Mouse (Mus musculus): Measurements from ENCODE around the gene Ythdf1. TPM values are rescaled to one million over a fixed set of nuclear protein-coding genes. Genes with fewer than 3 reads are reported as not detected.

The Ythdf1 gene
- polyA plus RNA-seq, 1 experiment from 2014 or later, result 74.5 TPM

DNA sequence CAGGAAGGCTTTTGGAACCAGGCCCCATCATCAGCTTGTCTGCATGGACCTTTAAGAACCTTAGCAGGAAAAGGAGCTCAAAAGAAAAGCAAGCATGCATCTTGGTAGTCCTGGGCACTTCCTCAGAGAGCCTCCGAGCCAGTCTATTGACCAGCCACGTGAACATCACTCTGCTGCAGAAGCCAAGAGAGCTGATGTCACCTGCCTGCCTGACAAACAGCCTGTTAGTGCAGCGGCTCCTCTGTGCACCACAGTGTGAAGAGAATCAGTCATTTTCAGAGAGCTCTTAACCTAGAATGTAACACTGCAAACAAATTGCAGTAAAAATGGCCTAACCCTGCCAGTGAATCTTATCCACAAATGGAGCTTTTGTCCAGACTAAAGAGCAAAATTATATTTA, 50.7 kb downstream of the Ythdf1 start:
- ATAC-seq (replicated peaks; ENCODE audit: low FRiP score), result no peak
- Histone ChIP-seq H3K36me3 (ENCODE audit: control insufficient read depth, insufficient read depth, low read length) (no peaks in the 10 kb centered on the region), H3K9ac (ENCODE audit: low read length) (no peak overlapping the region), H3K27ac (ENCODE audit: low read depth, low read length) (no peak overlapping the region), H3K9me3 (ENCODE audit: control insufficient read depth, low read length) (no peaks in the 10 kb centered on the region), H3K4me3 (ENCODE audit: low read depth, low read length) (no peak overlapping the region), H3K4me2 (ENCODE audit: low read depth, low read length, severe bottlenecking) (no peak overlapping the region), H3K27me3 (ENCODE audit: control insufficient read depth, insufficient read depth, low read length) (no peaks in the 10 kb centered on the region), H3K4me1 (replicated peaks; ENCODE audit: control insufficient read depth, insufficient read depth, low read length) (no peaks in the 10 kb centered on the region)
- 67% methylated on average over 3 of the region's 3 CpGs for WGBS
- no peak for DNase-seq (ENCODE audit: low spot score)

DNA sequence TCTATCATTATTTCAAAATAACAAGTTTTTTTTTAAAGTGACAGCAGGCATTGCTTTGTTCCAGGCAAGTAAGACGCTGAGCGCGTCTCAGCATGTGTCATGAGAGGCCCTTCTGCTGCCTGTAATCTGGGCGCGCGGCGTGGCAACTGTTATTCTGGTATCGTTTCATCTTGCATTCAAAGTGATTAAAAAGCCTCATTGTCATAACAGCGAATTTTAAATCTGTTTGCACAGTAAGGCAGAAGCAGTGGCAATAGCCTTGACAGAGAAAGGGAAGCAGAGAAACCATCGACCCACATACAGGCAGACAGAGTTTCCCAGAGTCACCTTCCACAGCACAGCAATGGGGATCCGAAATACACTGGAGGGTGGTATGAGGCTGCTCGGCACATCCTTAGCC, 59.2 kb downstream of the Ythdf1 start:
- 76% methylated on average over 12 of the region's 12 CpGs for WGBS
- DNase-seq (ENCODE audit: low spot score) (no peak), ATAC-seq (replicated peaks; ENCODE audit: low FRiP score) (no peak)
- H3K4me1 ChIP-seq (replicated peaks; ENCODE audit: control insufficient read depth, insufficient read depth, low read length), result no peaks in the 10 kb centered on the region
- no peak overlapping the region for H3K4me2 ChIP-seq (ENCODE audit: low read depth, low read length, severe bottlenecking)
- H3K36me3 ChIP-seq (ENCODE audit: control insufficient read depth, insufficient read depth, low read length), result no peaks in the 10 kb centered on the region
- peaks cover 2% of the 10 kb centered on the region; the same call in 1 of the 2 replicates for H3K27me3 ChIP-seq (ENCODE audit: control insufficient read depth, insufficient read depth, low read length)
- H3K9ac ChIP-seq (ENCODE audit: low read length), result no peak overlapping the region
- H3K4me3 ChIP-seq (ENCODE audit: low read depth, low read length), result no peak overlapping the region
- H3K27ac ChIP-seq (ENCODE audit: low read depth, low read length), result no peak overlapping the region
- no peaks in the 10 kb centered on the region for H3K9me3 ChIP-seq (ENCODE audit: control insufficient read depth, low read length)

DNA sequence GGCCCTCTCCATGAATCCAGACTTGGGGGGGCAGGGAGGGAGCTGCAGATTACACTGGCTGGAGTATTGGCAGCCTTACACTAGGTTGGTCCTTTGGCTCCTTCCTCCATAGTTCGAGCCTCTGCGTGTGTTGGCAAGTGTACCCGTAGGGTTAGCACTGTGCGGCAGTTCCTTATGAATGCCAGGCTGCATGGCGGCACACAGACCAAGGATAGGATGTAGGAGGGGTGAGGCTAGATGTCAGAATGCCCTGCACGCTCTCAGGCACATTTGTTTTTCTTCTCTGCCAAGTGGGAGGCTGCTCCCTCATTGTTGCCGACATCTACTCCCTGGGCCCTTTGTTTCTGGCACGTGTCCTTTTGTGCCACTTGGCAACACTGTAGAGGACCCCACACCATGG, 63.6 kb downstream of the Ythdf1 start:
- WGBS, result 62% methylated on average over 8 of the region's 8 CpGs
- Histone ChIP-seq H3K27me3 (ENCODE audit: control insufficient read depth, insufficient read depth, low read length) (peaks cover 2% of the 10 kb centered on the region; the same call in 1 of the 2 replicates), H3K27ac (ENCODE audit: low read depth, low read length) (no peak overlapping the region)

DNA sequence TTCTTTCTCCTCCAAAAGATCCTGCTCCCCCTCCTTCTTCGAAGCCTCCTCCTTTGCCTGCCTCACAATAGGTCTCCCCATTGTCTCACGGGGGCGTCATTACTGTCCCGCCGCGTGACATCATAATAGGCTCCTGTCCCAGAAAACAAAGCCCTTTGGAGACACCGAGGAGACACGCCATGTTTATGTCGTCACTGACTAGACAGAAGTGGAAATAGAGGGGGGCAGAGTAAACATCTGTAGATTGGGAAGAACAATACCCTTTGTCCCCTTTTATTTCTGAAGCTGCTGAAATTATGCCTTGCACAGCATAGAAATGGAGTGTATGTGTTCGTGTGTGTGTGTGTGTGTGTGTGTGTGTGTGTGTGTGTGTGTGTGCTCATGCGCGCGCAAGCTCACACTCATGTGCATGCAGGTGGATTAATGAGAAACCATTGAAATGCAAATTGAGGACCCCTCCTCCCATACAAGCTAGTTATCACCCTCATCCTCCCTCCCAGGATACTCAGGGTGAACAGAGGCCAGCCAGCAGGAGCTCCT, 65.7 kb downstream of the Ythdf1 start:
- Histone ChIP-seq H3K9ac (ENCODE audit: low read length) (peak overlapping the region; percentile 46; the same call in 1 of the 2 replicates), H3K4me3 (ENCODE audit: low read depth, low read length) (peak overlapping the region; percentile 14; the same call in 1 of the 2 replicates), H3K4me1 (replicated peaks; ENCODE audit: control insufficient read depth, insufficient read depth, low read length) (peaks cover 10% of the 10 kb centered on the region; the same call in 1 of the 2 replicates), H3K9me3 (ENCODE audit: control insufficient read depth, low read length) (no peaks in the 10 kb centered on the region), H3K27ac (ENCODE audit: low read depth, low read length) (peak overlapping the region; percentile 73; the same call in 1 of the 2 replicates), H3K4me2 (ENCODE audit: low read depth, low read length, severe bottlenecking) (peak overlapping the region; percentile 49), H3K27me3 (ENCODE audit: control insufficient read depth, insufficient read depth, low read length) (peaks cover 2% of the 10 kb centered on the region; the same call in 1 of the 2 replicates), H3K36me3 (ENCODE audit: control insufficient read depth, insufficient read depth, low read length) (no peaks in the 10 kb centered on the region)
- peak; percentile 74 for ATAC-seq (replicated peaks; ENCODE audit: low FRiP score)
- WGBS, result 3% methylated on average over 13 of the region's 13 CpGs
- DNase-seq (ENCODE audit: low spot score), result peak; percentile 64

More for the DNA sequence above, 63.6 kb downstream of the Ythdf1 start:
- peaks cover 10% of the 10 kb centered on the region; the same call in 1 of the 2 replicates for H3K4me1 ChIP-seq (replicated peaks; ENCODE audit: control insufficient read depth, insufficient read depth, low read length)
- DNase-seq (ENCODE audit: low spot score), result no peak
- no peaks in the 10 kb centered on the region for H3K9me3 ChIP-seq (ENCODE audit: control insufficient read depth, low read length)
- ATAC-seq (replicated peaks; ENCODE audit: low FRiP score), result no peak; the same call in 1 of the 2 replicates
- H3K4me2 ChIP-seq (ENCODE audit: low read depth, low read length, severe bottlenecking), result no peak overlapping the region
- no peaks in the 10 kb centered on the region for H3K36me3 ChIP-seq (ENCODE audit: control insufficient read depth, insufficient read depth, low read length)
- no peak overlapping the region for H3K9ac ChIP-seq (ENCODE audit: low read length)
- H3K4me3 ChIP-seq (ENCODE audit: low read depth, low read length), result no peak overlapping the region

Small RNA genes lying within 50 kb of the gene (microRNA-seq; reads per million reads assigned to microRNA genes)
- gene Mir124a-3 (ENCODE audit: insufficient number of aligned reads), result 15.1 reads per million, percentile 9 among the genes with 10 or more reads in this experiment

Other genes with a start within 250 kb of the Ythdf1 start
- gene Dido1, start 210.9 kb downstream of the Ythdf1 start, polyA plus RNA-seq (2014; fragmentation: Nextera tagmentation; extraction: Ambion mirVana), result 39.8 and 44.1 TPM in 2 replicates
- 58.1 and 64.5 TPM in 2 replicates for gene Gid8, start 210.8 kb downstream of the Ythdf1 start, polyA plus RNA-seq (2014; fragmentation: Nextera tagmentation; extraction: Ambion mirVana)
- gene Slc17a9, start 195.7 kb downstream of the Ythdf1 start, polyA plus RNA-seq (2014; fragmentation: Nextera tagmentation; extraction: Ambion mirVana), result 0.11 and 0.57 TPM in 2 replicates
- gene Bhlhe23, start 144.0 kb downstream of the Ythdf1 start, polyA plus RNA-seq (2014; fragmentation: Nextera tagmentation; extraction: Ambion mirVana), result 0.85 and 0.87 TPM in 2 replicates
- 0.35 and 0.36 TPM in 2 replicates for gene Birc7, start 8.1 kb upstream of the Ythdf1 start, polyA plus RNA-seq (2014; fragmentation: Nextera tagmentation; extraction: Ambion mirVana)
- 33.5 and 36.1 TPM in 2 replicates for gene Nkain4, start 33.8 kb upstream of the Ythdf1 start, polyA plus RNA-seq (2014; fragmentation: Nextera tagmentation; extraction: Ambion mirVana)
- gene Arfgap1, start 46.3 kb upstream of the Ythdf1 start, polyA plus RNA-seq (2014; fragmentation: Nextera tagmentation; extraction: Ambion mirVana), result 71.5 and 77.4 TPM in 2 replicates
- gene Col20a1, start 65.6 kb upstream of the Ythdf1 start, polyA plus RNA-seq (2014; fragmentation: Nextera tagmentation; extraction: Ambion mirVana), result 0.16 and 0.23 TPM in 2 replicates
- gene Chrna4, start 122.6 kb upstream of the Ythdf1 start, polyA plus RNA-seq (2014; fragmentation: Nextera tagmentation; extraction: Ambion mirVana), result 18.7 and 19.3 TPM in 2 replicates
- gene Kcnq2, start 214.4 kb upstream of the Ythdf1 start, polyA plus RNA-seq (2014; fragmentation: Nextera tagmentation; extraction: Ambion mirVana), result 13.6 and 13.9 TPM in 2 replicates
- 0.47 and 0.55 TPM in 2 replicates for gene Eef1a2, start 236.1 kb upstream of the Ythdf1 start, polyA plus RNA-seq (2014; fragmentation: Nextera tagmentation; extraction: Ambion mirVana)

Data from forebrain, embryonic 11.5 days (tissue).